13 mouse cellular contexts compared by ENCODE assay signal in the genomic region with DNA sequence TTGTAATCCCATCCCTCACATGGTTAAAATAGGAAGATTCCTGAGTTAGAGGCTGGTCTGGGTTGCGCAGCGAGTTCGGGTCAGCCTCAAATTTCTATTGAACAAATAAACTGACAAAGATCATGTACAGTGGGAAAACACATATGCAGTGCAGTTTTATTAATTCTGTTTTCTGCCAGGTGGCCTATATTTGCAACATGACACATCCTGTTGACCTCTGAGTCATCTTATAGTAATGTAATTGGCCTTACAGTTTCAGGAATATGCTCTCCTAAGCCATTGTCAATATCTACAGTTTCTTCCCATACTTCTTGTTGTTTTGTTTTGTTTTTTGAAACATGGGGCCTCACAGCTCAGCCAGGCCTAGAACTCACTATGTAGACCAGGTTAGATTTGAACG. TPM values are rescaled to one million over a fixed set of nuclear protein-coding genes. Genes with fewer than 3 reads are reported as not detected.
DNase-seq lines count a peak whose midpoint lies in the region; ATAC-seq and TF ChIP-seq lines count a peak whose summit lies in the region.
"Had no signal": no experiment of that assay in that cellular context is flagged by ENCODE, and none has a peak within 500 bp of the region (broad histone marks: within the 10 kb centered on the region; RNA-seq: fewer than 3 reads in every experiment).

No protein-coding gene starts in this region.

- no peak for DNase-seq in gastrocnemius, adult 2 months
- DNase-seq in gastrocnemius, postnatal 4 days (ENCODE audit: low spot score in 2 of 2) = no peak
- DNase-seq in kidney, adult 18-20 months = no peak
- DNase-seq in 3T3-L1 (ENCODE audit: low read depth, low spot score) = peak; percentile 59
- DNase-seq in liver, embryonic 13.5 days = no peak
- no peak for DNase-seq in testis, postnatal 14 days (ENCODE audit: low spot score)
- no peak for DNase-seq in gastrocnemius, postnatal 25 days
- DNase-seq: cerebellum, postnatal 10 days; kidney, adult 11 months; layer of hippocampus, adult 9-11 months; midbrain, embryonic 14.5 days had no signal

- peak overlapping the region; percentile 91 for H3K4me3 ChIP-seq in gastrocnemius, adult 2 months
- H3K4me3 ChIP-seq in kidney, embryonic 16.5 days (ENCODE audit: low read length) = peak overlapping the region; percentile 12
- H3K4me3 ChIP-seq in liver, embryonic 13.5 days (replicated peaks) = no peak overlapping the region
- H3K4me3 ChIP-seq: forebrain, embryonic 13.5 days had no signal

- no peaks in the 10 kb centered on the region for H3K9me3 ChIP-seq in kidney, embryonic 16.5 days (ENCODE audit: low read length)
- no peaks in the 10 kb centered on the region for H3K9me3 ChIP-seq in liver, embryonic 13.5 days (replicated peaks)
- H3K9me3 ChIP-seq: forebrain, embryonic 13.5 days had no signal

- H3K4me1 ChIP-seq in kidney, embryonic 16.5 days (ENCODE audit: insufficient read depth, low read length) = peaks cover 5% of the 10 kb centered on the region; the same call in 1 of the 2 replicates
- H3K4me1 ChIP-seq in liver, embryonic 13.5 days (replicated peaks) = peaks cover 55% of the 10 kb centered on the region

- peak overlapping the region; percentile 48 for H3K27ac ChIP-seq in gastrocnemius, adult 2 months
- no peak overlapping the region for H3K27ac ChIP-seq in kidney, embryonic 16.5 days (ENCODE audit: low read length)
- H3K27ac ChIP-seq in liver, embryonic 13.5 days = peak overlapping the region; percentile 20; the same call in 1 of the 2 replicates
- H3K27ac ChIP-seq: forebrain, embryonic 13.5 days had no signal

- H3K9ac ChIP-seq in kidney, embryonic 16.5 days (replicated peaks; ENCODE audit: low read length) = no peak overlapping the region
- no peak overlapping the region for H3K9ac ChIP-seq in liver, embryonic 13.5 days
- H3K9ac ChIP-seq: forebrain, embryonic 13.5 days had no signal

- ATAC-seq in kidney, embryonic 16.5 days (ENCODE audit: low FRiP score, low TSS enrichment) = no peak
- ATAC-seq in liver, embryonic 13.5 days (ENCODE audit: low read depth) = no peak
- ATAC-seq: forebrain, embryonic 13.5 days had no signal

- H3K36me3 ChIP-seq in kidney, embryonic 16.5 days (ENCODE audit: insufficient read depth, low read length) = peaks cover 10% of the 10 kb centered on the region
- peaks cover 19% of the 10 kb centered on the region for H3K36me3 ChIP-seq in liver, embryonic 13.5 days

- TF ChIP-seq CTCF in gastrocnemius, adult 2 months (IDR thresholded peaks at IDR 0.05) = no peak

- 0 out of 2 replicates have a peak overlapping the region, but pooled peaks have one; percentile 33 for H3K4me2 ChIP-seq in kidney, embryonic 16.5 days (replicated peaks; ENCODE audit: low read depth, low read length)
- H3K4me2 ChIP-seq in liver, embryonic 13.5 days = peak overlapping the region; percentile 30
- H3K4me2 ChIP-seq: forebrain, embryonic 13.5 days had no signal

- no peaks in the 10 kb centered on the region for H3K27me3 ChIP-seq in kidney, embryonic 16.5 days (ENCODE audit: insufficient read depth, low read length)
- H3K27me3 ChIP-seq in liver, embryonic 13.5 days = no peaks in the 10 kb centered on the region; the same call in 1 of the 2 replicates
- H3K27me3 ChIP-seq: forebrain, embryonic 13.5 days had no signal

- intact Hi-C loops in gastrocnemius, adult 2 months (cut with DNase I) = loop anchor here (5.0 kb wide), 1 partner anchor 126 kb away; no protein-coding TSS in a partner anchor

- WGBS in kidney, embryonic 16.5 days = 79% methylated on average over 4 of the region's 4 CpGs
- WGBS in liver, embryonic 13.5 days (ENCODE audit: insufficient replicate concordance) = 85% methylated on average over 4 of the region's 4 CpGs

RNA-seq across cellular contexts. Expression of gene Plpp1, which starts 3.1 kb away (rescaled TPM):
- 10 to 100 TPM; 35.6 to 49.4 TPM for total RNA-seq in gastrocnemius, adult 2 months (2021)
- 100 to 1,000 TPM; 104 to 108 TPM for total RNA-seq in gastrocnemius, postnatal 4 days (2021)
- 103 and 120 TPM in 2 replicates for polyA plus RNA-seq in kidney, embryonic 16.5 days (2015; fragmentation: Nextera tagmentation; extraction: Ambion mirVana)
- 31.8 and 32.2 TPM in 2 replicates for polyA plus RNA-seq in liver, embryonic 13.5 days (2015; fragmentation: Nextera tagmentation; extraction: Ambion mirVana)
- total RNA-seq in gastrocnemius, postnatal 25 days (2021) = 10 to 100 TPM; 35.9 to 43.0 TPM
